Comparison of ENCODE assay signal across 19 mouse cellular contexts in genomic region chr12:15754602-15755001, GRCm38 (mm10).
DNase-seq lines count a peak whose midpoint lies in the region; ATAC-seq and TF ChIP-seq lines count a peak whose summit lies in the region.
"Had no signal": no experiment of that assay in that cellular context is flagged by ENCODE, and none has a peak within 500 bp of the region (broad histone marks: within the 10 kb centered on the region; RNA-seq: fewer than 3 reads in every experiment).

No protein-coding gene starts in this region.

- H3K4me3 ChIP-seq in heart, embryonic 11.5 days (ENCODE audit: low read depth, low read length) = no peak overlapping the region
- no peak overlapping the region for H3K4me3 ChIP-seq in kidney, adult 2 months (ENCODE audit: insufficient read depth, low read depth, low read length)
- no peak overlapping the region for H3K4me3 ChIP-seq in kidney, embryonic 15.5 days (replicated peaks)
- H3K4me3 ChIP-seq: limb, embryonic 13.5 days; midbrain, embryonic 12.5 days; neural tube, embryonic 12.5 days had no signal

- no peaks in the 10 kb centered on the region for H3K36me3 ChIP-seq in heart, embryonic 11.5 days (ENCODE audit: control insufficient read depth, insufficient read depth, low read length)
- H3K36me3 ChIP-seq in kidney, adult 2 months (ENCODE audit: control insufficient read depth, insufficient read depth, low read length) = no peaks in the 10 kb centered on the region
- H3K36me3 ChIP-seq in kidney, embryonic 15.5 days = no peaks in the 10 kb centered on the region
- H3K36me3 ChIP-seq: limb, embryonic 13.5 days; midbrain, embryonic 12.5 days; neural tube, embryonic 12.5 days had no signal

- ATAC-seq in heart, embryonic 11.5 days (replicated peaks; ENCODE audit: insufficient number of reproducible peaks, low FRiP score, low TSS enrichment) = no peak
- ATAC-seq in kidney, embryonic 15.5 days (replicated peaks; ENCODE audit: low FRiP score) = peak; percentile 52
- ATAC-seq: hindbrain, embryonic 16.5 days; intestine, embryonic 16.5 days; Patski had no signal

- 67% methylated on average over 2 of the region's 2 CpGs for WGBS in heart, embryonic 11.5 days (ENCODE audit: insufficient replicate concordance)
- 55% methylated on average over 2 of the region's 2 CpGs for WGBS in kidney, adult 2 months
- 43% methylated on average over 2 of the region's 2 CpGs for WGBS in kidney, embryonic 15.5 days

- H3K4me2 ChIP-seq in heart, embryonic 11.5 days = no peak overlapping the region
- no peak overlapping the region for H3K4me2 ChIP-seq in kidney, embryonic 15.5 days
- H3K4me2 ChIP-seq: limb, embryonic 13.5 days; midbrain, embryonic 12.5 days; neural tube, embryonic 12.5 days had no signal

- TF ChIP-seq POLR2A in kidney, adult 2 months (IDR thresholded peaks at IDR 0.05; ENCODE audit: low read depth, low read length) = no peak

- DNase-seq in heart, postnatal 10 days = peak; percentile 49 to 52
- DNase-seq in kidney, adult 2 months = peak; percentile 54
- DNase-seq in kidney, postnatal 4 days = peak; percentile 55 to 66
- DNase-seq in left cerebral cortex, adult 8-10 months (ENCODE audit: low spot score in 2 of 2) = no peak
- no peak for DNase-seq in urinary bladder, postnatal 14 days (ENCODE audit: low spot score)
- DNase-seq: adrenal gland, postnatal 14 days; cerebellum, adult 11 months; cerebellum, postnatal 14 days; right cerebral cortex, postnatal 4 days; thymus, adult 2 months had no signal

- intact Hi-C loops in heart, postnatal 10 days (cut with DNase I) = no loop called here

- no peak for TF ChIP-seq CTCF in kidney, adult 2 months (conservative IDR thresholded peaks at IDR 0.05; ENCODE audit: insufficient read depth, insufficient read length, low read depth, low read length)

- H3K27me3 ChIP-seq in heart, embryonic 11.5 days (ENCODE audit: control insufficient read depth, insufficient read depth, low read length) = no peaks in the 10 kb centered on the region
- H3K27me3 ChIP-seq in kidney, adult 2 months (replicated peaks; ENCODE audit: control insufficient read depth, insufficient read depth, low read length) = no peaks in the 10 kb centered on the region
- H3K27me3 ChIP-seq in kidney, embryonic 15.5 days = no peaks in the 10 kb centered on the region
- H3K27me3 ChIP-seq: limb, embryonic 13.5 days; midbrain, embryonic 12.5 days; neural tube, embryonic 12.5 days; Patski had no signal

- H3K9ac ChIP-seq in heart, embryonic 11.5 days (ENCODE audit: low read depth, low read length) = no peak overlapping the region
- H3K9ac ChIP-seq in kidney, embryonic 15.5 days = no peak overlapping the region
- H3K9ac ChIP-seq: limb, embryonic 13.5 days; liver, embryonic 14.5 days; midbrain, embryonic 12.5 days; neural tube, embryonic 12.5 days had no signal

- H3K9me3 ChIP-seq in heart, embryonic 11.5 days (replicated peaks; ENCODE audit: control insufficient read depth, low read length) = no peaks in the 10 kb centered on the region
- no peaks in the 10 kb centered on the region for H3K9me3 ChIP-seq in kidney, embryonic 15.5 days (replicated peaks)
- H3K9me3 ChIP-seq: limb, embryonic 13.5 days; midbrain, embryonic 12.5 days; neural tube, embryonic 12.5 days had no signal

- no peaks in the 10 kb centered on the region for H3K4me1 ChIP-seq in heart, embryonic 11.5 days (ENCODE audit: control insufficient read depth, insufficient read depth, low read length)
- no peaks in the 10 kb centered on the region; the same call in 1 of the 2 replicates for H3K4me1 ChIP-seq in kidney, adult 2 months (ENCODE audit: control insufficient read depth, insufficient read depth, low read length)
- H3K4me1 ChIP-seq in kidney, embryonic 15.5 days = 0 out of 2 replicates have a peak, but pooled peaks cover 9% of the 10 kb centered on the region
- H3K4me1 ChIP-seq: limb, embryonic 13.5 days; midbrain, embryonic 12.5 days; neural tube, embryonic 12.5 days had no signal

- no peak overlapping the region for H3K27ac ChIP-seq in heart, embryonic 11.5 days (ENCODE audit: low read depth, low read length)
- peak overlapping the region; percentile 31; the same call in 1 of the 2 replicates for H3K27ac ChIP-seq in kidney, adult 2 months (ENCODE audit: insufficient read depth, low read depth, low read length)
- H3K27ac ChIP-seq in kidney, embryonic 15.5 days = peak overlapping the region; percentile 71
- H3K27ac ChIP-seq: limb, embryonic 13.5 days; liver, embryonic 14.5 days; midbrain, embryonic 12.5 days; neural tube, embryonic 12.5 days had no signal

Comparison
In these comparisons a context has a peak if more than half of its experiments do, and no peak if none do; other contexts are left out.
1. DNase-seq: peak in heart, postnatal 10 days (2 of 2), kidney, adult 2 months (single experiment) and kidney, postnatal 4 days (2 of 2); none in left cerebral cortex, adult 8-10 months (0 of 2) and urinary bladder, postnatal 14 days (single experiment).